Mouse (Mus musculus) embryonic facial prominence, embryonic 13.5 days (tissue): ENCODE results near the gene Cyp2u1. TPM values are rescaled to one million over a fixed set of nuclear protein-coding genes. Genes with fewer than 3 reads are reported as not detected.
"Not testable (repeated sequence)": the region's sequence is repeated elsewhere in the genome, so short reads cannot be mapped to it uniquely, and the experiment has no call there.

Source experiments
- ATAC-seq: fragments of 200-750 bp; cut with Nextera tagmentation; 2 replicates; pipeline ENCODE4 v1.8.0; 2017; ENCODE audit warnings: low read depth; ENCODE audit not compliant: insufficient number of reproducible peaks, insufficient read depth, low FRiP score, low TSS enrichment
- H3K27ac ChIP-seq: fragments of 300-500 bp; sonication (generic); 2 replicates; pipeline ENCODE4 v1.5.1; 2015; ENCODE audit warnings: moderate library complexity, mild to moderate bottlenecking, inconsistent platforms
- H3K27me3 ChIP-seq: fragments of 300-500 bp; sonication (generic); 2 replicates; pipeline ENCODE4 v1.6.1; 2015; ENCODE audit warnings: mild to moderate bottlenecking, inconsistent platforms
- H3K36me3 ChIP-seq: fragments of 300-500 bp; sonication (generic); 2 replicates; pipeline ENCODE4 v1.6.1; 2015; ENCODE audit warnings: mild to moderate bottlenecking, inconsistent platforms
- H3K4me1 ChIP-seq: fragments of 300-500 bp; sonication (generic); 2 replicates; pipeline ENCODE4 v1.6.1; 2015; ENCODE audit warnings: inconsistent platforms
- H3K4me2 ChIP-seq: fragments of 300-500 bp; sonication (generic); 2 replicates; pipeline ENCODE4 v1.6.1; 2015; ENCODE audit warnings: moderate library complexity, mild to moderate bottlenecking, inconsistent platforms
- H3K4me3 ChIP-seq: fragments of 300-500 bp; sonication (generic); 2 replicates; pipeline ENCODE4 v1.5.1; 2015; ENCODE audit warnings: mild to moderate bottlenecking, inconsistent platforms
- H3K9ac ChIP-seq: fragments of 300-500 bp; sonication (generic); 2 replicates; pipeline ENCODE4 v1.6.1; 2015; ENCODE audit warnings: mild to moderate bottlenecking, inconsistent platforms
- H3K9me3 ChIP-seq: fragments of 300-500 bp; sonication (generic); 2 replicates; pipeline ENCODE4 v1.6.1; 2016; ENCODE audit warnings: inconsistent platforms
- WGBS: fragments of 180-500 bp; shearing (Covaris S2); methylation state at CpG from one replicate; pipeline ENCODE4 v1.1.7; 2015; ENCODE audit warnings: mixed read lengths; 5-methylcytosine and 5-hydroxymethylcytosine counted together
- polyA plus RNA-seq: library from polyadenylated mRNA; unstranded; fragments of >200 nt; fragmentation: Nextera tagmentation; extraction: Ambion mirVana; gene quantifications from 2 replicates; pipeline ENCODE4 v1.2.1, GENCODE M21; 2015

The Cyp2u1 gene
- polyA plus RNA-seq, result 2.2 and 2.4 TPM in 2 replicates

GRCm38 (mm10) chr3:131302452-131303319 is at the start of gene Cyp2u1:
Gene Cyp2u1 (minus strand): TSS chr3:131303227.
- Histone ChIP-seq H3K27ac (no peak within 1 kb of the TSS), H3K9ac (peak within 1 kb of the TSS; percentile 75), H3K4me2 (peak within 1 kb of the TSS; percentile 98), H3K4me1 (peaks cover 14% of the 10 kb centered on the region), H3K36me3 (no peaks in the 10 kb centered on the region), H3K9me3 (no peaks in the 10 kb centered on the region), H3K4me3 (peak within 1 kb of the TSS; percentile 77), H3K27me3 (no peaks in the 10 kb centered on the region)
- peak; percentile 94 for ATAC-seq
- under 1% methylated on average over 71 of the region's 71 CpGs for WGBS

GRCm38 (mm10) chr3:131350539-131350938 is 47.5 kb upstream of the Cyp2u1 start:
- no peak for ATAC-seq
- Histone ChIP-seq H3K9me3 (no peaks in the 10 kb centered on the region), H3K4me3 (no peak overlapping the region), H3K36me3 (no peaks in the 10 kb centered on the region), H3K27me3 (no peaks in the 10 kb centered on the region), H3K27ac (no peak overlapping the region), H3K4me1 (no peaks in the 10 kb centered on the region), H3K9ac (no peak overlapping the region), H3K4me2 (no peak overlapping the region)
- WGBS, result 91% methylated on average over 7 of the region's 7 CpGs

DNA sequence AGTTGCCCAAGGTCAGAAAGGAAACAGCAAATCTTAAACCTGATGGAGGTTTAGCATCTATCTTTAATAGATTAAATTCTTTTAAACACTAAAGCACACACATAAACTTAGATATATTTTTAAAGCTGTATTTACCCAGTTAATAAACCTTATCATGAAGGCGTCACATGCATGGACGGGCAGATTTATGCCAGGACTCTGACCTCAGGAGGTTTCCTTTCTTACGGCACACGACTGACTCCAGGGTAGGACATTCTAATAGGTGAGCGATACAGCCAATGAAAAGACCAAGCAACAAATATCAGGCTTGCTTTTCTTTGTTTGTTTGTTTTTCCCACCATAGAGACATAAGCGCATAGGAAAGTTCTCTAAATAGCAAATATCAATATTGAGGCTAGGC is 46.0 kb upstream of the Cyp2u1 start:
- no peak for ATAC-seq
- Histone ChIP-seq H3K4me1 (no peaks in the 10 kb centered on the region), H3K27me3 (no peaks in the 10 kb centered on the region), H3K9me3 (no peaks in the 10 kb centered on the region), H3K4me2 (no peak overlapping the region), H3K27ac (no peak overlapping the region), H3K36me3 (no peaks in the 10 kb centered on the region), H3K9ac (no peak overlapping the region), H3K4me3 (no peak overlapping the region)
- 84% methylated on average over 6 of the region's 6 CpGs for whole genome bisulfite sequencing

- no peak for ATAC-seq
- 56% methylated on average over 3 of the region's 3 CpGs for WGBS
- Histone ChIP-seq H3K27ac (no peak overlapping the region), H3K36me3 (no peaks in the 10 kb centered on the region), H3K4me1 (no peaks in the 10 kb centered on the region), H3K4me3 (no peak overlapping the region), H3K9me3 (no peaks in the 10 kb centered on the region), H3K4me2 (no peak overlapping the region), H3K9ac (no peak overlapping the region), H3K27me3 (no peaks in the 10 kb centered on the region)
Observed at GRCm38 (mm10) chr3:131348579-131348950, 45.5 kb upstream of the Cyp2u1 start.

GRCm38 (mm10) chr3:131347831-131348578 is 45.0 kb upstream of the Cyp2u1 start:
- H3K36me3 ChIP-seq, result no peaks in the 10 kb centered on the region
- peaks cover 4% of the 10 kb centered on the region for H3K4me1 ChIP-seq
- no peaks in the 10 kb centered on the region for H3K9me3 ChIP-seq
- H3K27me3 ChIP-seq, result no peaks in the 10 kb centered on the region
- H3K4me2 ChIP-seq, result no peak overlapping the region
- H3K9ac ChIP-seq, result no peak overlapping the region
- H3K4me3 ChIP-seq, result no peak overlapping the region
- 57% methylated on average over 6 of the region's 6 CpGs for WGBS
- no peak for ATAC-seq
- no peak overlapping the region for H3K27ac ChIP-seq

- Histone ChIP-seq H3K9me3 (no peaks in the 10 kb centered on the region), H3K27me3 (no peaks in the 10 kb centered on the region)
Observed at GRCm38 (mm10) chr3:131345903-131346302, 42.9 kb upstream of the Cyp2u1 start.

DNA sequence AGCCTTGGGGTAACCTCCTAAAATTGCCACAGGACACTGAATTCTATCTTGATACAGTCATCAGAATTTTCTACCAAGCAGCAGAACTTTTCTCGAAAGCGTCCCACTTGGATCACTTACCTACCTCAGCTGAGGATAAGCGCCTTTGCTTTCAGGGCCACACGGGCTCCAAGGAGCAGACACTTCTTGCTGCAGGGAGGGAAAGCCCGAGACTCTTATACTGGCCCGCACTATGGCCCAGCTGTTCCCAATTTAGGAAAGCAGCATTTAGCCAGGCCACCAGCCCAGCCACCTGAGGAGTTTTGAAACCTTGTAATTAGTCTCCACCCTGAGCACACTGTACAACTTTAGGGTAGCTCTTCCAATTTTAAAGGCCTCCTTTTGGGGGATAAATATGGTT is 40.3 kb upstream of the Cyp2u1 start:
- no peaks in the 10 kb centered on the region for H3K9me3 ChIP-seq
- 33% methylated on average over 6 of the region's 6 CpGs for WGBS
- no peaks in the 10 kb centered on the region for H3K36me3 ChIP-seq
- H3K4me3 ChIP-seq, result no peak overlapping the region
- H3K4me1 ChIP-seq, result peaks cover 5% of the 10 kb centered on the region
- no peak overlapping the region for H3K4me2 ChIP-seq
- no peak overlapping the region for H3K9ac ChIP-seq
- ATAC-seq, result no peak
- H3K27ac ChIP-seq, result no peak overlapping the region
- no peaks in the 10 kb centered on the region for H3K27me3 ChIP-seq

More at GRCm38 (mm10) chr3:131345903-131346302, 42.9 kb upstream of the Cyp2u1 start:
- Histone ChIP-seq H3K27ac (no peak overlapping the region), H3K9ac (no peak overlapping the region), H3K4me1 (peaks cover 5% of the 10 kb centered on the region), H3K4me2 (no peak overlapping the region), H3K36me3 (no peaks in the 10 kb centered on the region), H3K4me3 (no peak overlapping the region)
- no peak for ATAC-seq
- 90% methylated on average over 6 of the region's 6 CpGs for WGBS

DNA sequence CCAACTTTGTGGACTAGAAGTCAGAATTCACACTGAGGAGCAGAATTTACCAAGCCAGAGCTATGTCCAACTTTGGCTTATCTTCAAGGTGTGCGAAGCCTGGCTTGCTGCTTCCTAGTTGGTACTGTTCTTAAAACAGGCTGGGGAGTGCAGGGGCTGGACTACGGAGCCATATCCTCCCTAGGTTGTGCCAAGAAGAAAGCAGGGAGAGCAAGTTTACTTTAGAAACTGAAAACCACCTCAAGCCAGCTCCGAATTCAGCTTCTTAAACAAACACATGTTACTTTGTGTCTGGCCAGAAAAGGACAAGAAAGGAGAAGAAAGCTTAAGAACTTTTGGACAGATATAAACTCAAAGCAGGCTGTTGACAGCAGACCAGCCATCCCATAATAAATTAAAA is 37.9 kb upstream of the Cyp2u1 start:
- H3K4me2 ChIP-seq, result no peak overlapping the region
- no peak overlapping the region for H3K27ac ChIP-seq
- ATAC-seq, result no peak
- H3K4me1 ChIP-seq, result peaks cover 5% of the 10 kb centered on the region
- H3K36me3 ChIP-seq, result no peaks in the 10 kb centered on the region
- no peaks in the 10 kb centered on the region for H3K9me3 ChIP-seq
- no peaks in the 10 kb centered on the region for H3K27me3 ChIP-seq
- 77% methylated on average over 3 of the region's 3 CpGs for WGBS
- no peak overlapping the region for H3K9ac ChIP-seq
- H3K4me3 ChIP-seq, result no peak overlapping the region

GRCm38 (mm10) chr3:131339280-131339679 is 36.3 kb upstream of the Cyp2u1 start:
- Histone ChIP-seq H3K4me1 (peaks cover 19% of the 10 kb centered on the region), H3K4me2 (no peak overlapping the region), H3K9me3 (no peaks in the 10 kb centered on the region), H3K36me3 (no peaks in the 10 kb centered on the region), H3K9ac (no peak overlapping the region), H3K27me3 (no peaks in the 10 kb centered on the region), H3K4me3 (no peak overlapping the region), H3K27ac (no peak overlapping the region)
- WGBS, result 82% methylated on average over 4 of the region's 4 CpGs
- ATAC-seq, result no peak

DNA sequence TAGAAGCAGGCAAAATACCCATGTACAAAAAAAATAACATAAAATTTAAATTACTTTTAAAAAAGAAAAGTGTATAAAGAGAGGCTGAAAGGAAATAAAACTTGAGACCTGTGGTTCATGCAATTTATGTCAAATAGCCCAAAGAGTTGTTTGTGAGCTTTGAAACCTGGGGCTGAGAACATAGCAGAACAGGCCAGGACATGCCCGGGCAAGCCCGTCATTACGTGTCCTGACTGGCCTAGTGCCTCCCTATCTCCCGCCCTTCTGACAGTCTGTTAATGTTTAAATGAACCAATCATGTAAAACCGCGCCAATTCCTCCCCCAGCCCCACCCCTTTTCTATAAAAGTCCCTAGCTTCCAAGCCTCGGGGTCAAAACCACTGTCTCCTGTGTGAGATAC is 34.7 kb upstream of the Cyp2u1 start:
- not testable (repeated sequence) for H3K27ac ChIP-seq, H3K36me3 ChIP-seq, H3K4me3 ChIP-seq, ATAC-seq, H3K4me2 ChIP-seq, H3K27me3 ChIP-seq, H3K9ac ChIP-seq, H3K9me3 ChIP-seq
- H3K4me1 ChIP-seq, result peaks cover 28% of the 10 kb centered on the region
- 92% methylated on average over 7 of the region's 7 CpGs for WGBS

DNA sequence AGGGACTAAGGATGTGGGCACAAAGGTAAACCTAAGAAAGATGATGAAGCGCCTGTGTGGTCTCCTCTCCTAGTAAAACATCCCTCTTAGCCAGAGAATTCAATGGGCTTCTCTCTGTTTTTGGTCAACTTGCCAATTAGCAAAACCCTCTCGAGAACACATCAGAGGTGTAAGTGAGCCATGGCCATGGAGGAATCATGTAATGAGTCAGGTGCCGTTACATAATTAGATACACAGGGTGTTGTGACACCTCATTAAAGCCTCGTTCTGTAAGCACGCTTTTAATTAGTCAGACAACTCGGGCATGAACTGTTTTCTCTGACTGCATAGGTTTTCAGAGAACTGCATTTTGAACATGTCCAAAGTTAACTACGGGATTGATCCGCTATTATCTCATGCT is 33.6 kb upstream of the Cyp2u1 start:
- H3K4me3 ChIP-seq, result no peak overlapping the region
- no peaks in the 10 kb centered on the region for H3K9me3 ChIP-seq
- no peak overlapping the region for H3K4me2 ChIP-seq
- WGBS, result 86% methylated on average over 8 of the region's 8 CpGs
- no peak for ATAC-seq
- no peak overlapping the region for H3K27ac ChIP-seq
- H3K36me3 ChIP-seq, result no peaks in the 10 kb centered on the region
- H3K27me3 ChIP-seq, result no peaks in the 10 kb centered on the region
- H3K4me1 ChIP-seq, result peaks cover 28% of the 10 kb centered on the region
- no peak overlapping the region for H3K9ac ChIP-seq
